Mouse (Mus musculus) naive thymus-derived CD4-positive, alpha-beta T cell, adult 5 months (primary cell): ENCODE results near the gene Nudt9. TPM values are rescaled to one million over a fixed set of nuclear protein-coding genes. Genes with fewer than 3 reads are reported as not detected.

Experiments
- polyA plus RNA-seq: library from polyadenylated mRNA; unstranded; fragments of 100-300 nt; shearing (Covaris generic); gene quantifications from one replicate; pipeline ENCODE4 v1.2.1, GENCODE M21; 2017

The Nudt9 gene
- polyA plus RNA-seq = 47.1 TPM

DNA sequence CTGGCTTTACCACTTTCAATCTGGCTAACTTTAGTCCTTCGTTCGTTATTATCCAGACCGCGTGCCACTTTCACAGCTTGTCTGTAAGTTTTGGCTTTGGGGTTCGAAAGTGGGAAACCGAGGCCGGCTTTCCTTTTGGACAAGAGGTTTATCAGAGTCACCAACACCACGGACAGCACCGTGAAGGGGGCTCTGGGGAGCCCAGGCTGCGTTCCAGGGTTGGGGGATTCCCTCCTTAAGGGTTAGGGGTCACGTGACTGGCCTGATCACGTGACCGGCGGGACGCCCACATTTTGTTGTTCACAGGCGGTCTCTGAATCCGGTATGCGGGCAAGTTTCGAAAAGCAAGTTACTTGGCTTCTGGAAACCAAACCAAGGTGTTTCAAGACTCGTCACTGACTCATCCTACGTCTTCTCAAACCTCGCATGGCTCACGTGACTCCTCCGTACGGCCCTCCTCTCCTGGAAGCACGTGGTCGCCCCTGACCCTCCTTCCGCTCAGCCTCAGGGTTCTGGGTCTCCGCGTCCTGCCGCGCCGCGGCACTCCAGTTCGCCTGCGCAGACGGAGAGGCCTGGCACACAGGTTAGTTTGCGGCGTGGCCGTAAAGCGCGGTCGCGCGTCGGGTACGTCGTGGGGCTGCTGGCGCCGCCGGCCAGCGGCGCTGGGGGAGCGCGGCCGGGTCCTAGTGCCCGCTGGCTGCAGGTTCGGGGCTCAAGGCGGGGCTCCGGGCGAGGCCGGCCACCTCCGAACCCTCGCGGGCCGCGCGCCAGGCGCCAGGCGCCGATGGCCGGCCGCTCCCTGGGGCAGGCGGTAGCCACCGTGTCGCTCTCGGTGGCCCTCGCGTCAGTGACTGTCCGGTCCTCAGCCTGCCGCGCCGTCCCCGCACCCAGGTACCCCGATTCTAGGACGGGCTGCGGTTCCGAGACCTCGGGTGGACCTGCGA lies at the start of gene Nudt9:
TSS of gene Nudt9 (plus strand) at position 51 of the 944 bp plus-strand sequence.

DNA sequence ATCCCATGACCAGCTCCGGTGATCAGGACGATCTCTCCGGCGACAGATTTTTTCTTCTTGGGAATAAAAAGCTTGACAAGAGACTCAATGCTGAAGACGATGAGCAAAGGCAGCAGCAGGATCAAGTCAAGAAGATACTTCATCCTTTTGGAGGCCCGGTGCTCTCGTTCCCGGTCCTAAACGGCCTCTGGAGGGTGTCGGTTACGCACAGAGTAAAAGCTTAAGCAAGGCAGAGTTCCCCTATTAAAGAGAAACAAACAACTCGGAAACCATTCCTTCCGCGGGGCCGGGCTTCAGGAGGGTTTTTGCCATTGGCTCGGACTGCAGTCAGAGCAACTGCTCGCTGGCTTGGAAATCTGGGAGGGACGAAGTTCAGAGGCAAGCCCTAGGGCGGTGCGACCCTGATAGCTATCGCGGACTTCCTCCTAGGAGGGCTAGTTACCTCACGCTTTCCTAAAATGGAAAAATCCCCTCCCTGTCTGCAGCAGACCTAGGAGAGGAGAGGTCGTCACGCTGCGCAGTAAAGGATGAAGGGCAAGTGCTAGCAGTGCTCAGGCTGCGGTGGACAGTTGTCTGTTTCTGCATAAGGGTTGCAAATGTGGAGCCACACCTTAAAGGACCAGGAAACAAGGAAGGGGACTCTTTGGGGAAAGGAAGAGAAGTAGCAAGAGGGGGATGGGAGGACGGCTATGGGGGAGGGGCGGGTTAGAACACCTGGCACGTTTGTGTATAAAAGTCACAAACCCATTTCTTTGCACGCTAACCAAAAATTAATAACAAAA lies 24.3 kb upstream of the Nudt9 start, which contains the start of gene Hsd17b11:
TSS of gene Hsd17b11 (minus strand) at position 323 of the 782 bp plus-strand sequence.

DNA sequence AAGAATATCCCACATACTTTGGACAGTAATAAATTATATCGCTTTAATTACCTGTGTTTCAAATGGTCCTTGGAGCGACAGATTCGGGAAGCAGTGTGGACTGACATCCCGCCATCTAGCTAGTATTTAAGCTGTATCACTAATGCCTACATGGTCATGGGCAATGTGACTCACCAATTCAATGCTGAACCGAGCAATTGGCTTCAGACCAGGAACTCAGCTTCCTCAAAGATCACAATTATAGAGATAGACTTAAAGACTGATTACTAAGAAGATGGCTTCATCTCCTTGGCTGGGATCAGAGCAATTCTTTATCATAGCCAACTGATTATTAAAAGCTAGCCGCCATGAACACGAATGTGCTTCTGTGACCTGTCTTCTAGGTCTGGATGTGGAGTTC lies 31.4 kb downstream of the Nudt9 start, which contains the start of gene Gm17660:
TSS of gene Gm17660 (minus strand) at position 101 of the 400 bp plus-strand sequence.

DNA sequence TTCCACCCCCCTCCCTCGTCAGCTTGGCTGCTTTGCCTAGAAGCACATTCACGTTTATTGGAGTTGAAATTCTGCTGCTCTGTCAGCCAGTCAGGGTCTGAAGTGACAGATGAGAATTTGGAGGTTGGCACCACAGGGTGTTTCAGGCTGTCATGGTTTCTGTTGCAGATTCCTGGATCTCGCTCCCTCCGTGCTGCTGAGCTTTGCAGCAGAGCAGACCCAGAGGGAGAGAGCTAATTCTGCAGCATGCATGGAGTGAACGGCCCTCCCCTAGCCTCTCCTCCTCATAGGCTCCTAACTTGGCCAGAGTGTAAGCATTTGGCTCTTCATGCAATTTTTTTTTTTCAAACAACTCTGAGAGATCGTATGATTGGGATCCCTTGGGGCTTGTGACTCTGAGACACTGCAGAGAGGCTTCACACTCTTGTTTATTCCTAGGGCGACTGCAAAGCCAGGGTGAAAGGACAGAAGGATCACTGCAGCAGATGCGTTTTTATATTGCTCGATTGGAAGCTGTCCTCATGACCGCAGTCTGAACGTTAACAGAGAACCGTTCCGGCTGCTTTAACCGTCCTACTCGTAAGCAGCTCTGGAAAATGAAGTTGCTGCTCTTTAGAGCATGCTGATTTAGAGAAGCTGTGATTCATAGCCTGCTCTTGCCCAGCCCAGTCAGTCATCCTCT lies 67.5 kb downstream of the Nudt9 start, which contains the start of gene Sparcl1:
TSS of gene Sparcl1 (minus strand) at position 243 of the 682 bp plus-strand sequence.

Other genes with a start within 250 kb of the Nudt9 start
- 7.5 TPM for gene Klhl8, start 135.0 kb upstream of the Nudt9 start, polyA plus RNA-seq
- not detected for gene Hsd17b13, start 68.9 kb upstream of the Nudt9 start, polyA plus RNA-seq
- 3.7 TPM for gene Hsd17b11, start 24.4 kb upstream of the Nudt9 start, polyA plus RNA-seq
- not detected for gene Gm17660, start 31.3 kb downstream of the Nudt9 start, polyA plus RNA-seq
- gene Sparcl1, start 67.4 kb downstream of the Nudt9 start, polyA plus RNA-seq = not detected
- gene Dspp, start 124.4 kb downstream of the Nudt9 start, polyA plus RNA-seq = not detected
- not detected for gene Dmp1, start 156.3 kb downstream of the Nudt9 start, polyA plus RNA-seq